Mouse (Mus musculus) heart, embryonic 15.5 days (tissue): ENCODE results near the gene Iqschfp. TPM values are rescaled to one million over a fixed set of nuclear protein-coding genes. Genes with fewer than 3 reads are reported as not detected.

Source experiments
- ATAC-seq: fragments of 200-750 bp; cut with Nextera tagmentation; replicated peaks from 2 replicates; pipeline ENCODE4 v1.8.0; 2017; ENCODE audit warnings: low read depth, moderate TSS enrichment; ENCODE audit not compliant: insufficient number of reproducible peaks, insufficient read depth, low FRiP score
- H3K27ac ChIP-seq: fragments of 300-500 bp; sonication (generic); 2 replicates; pipeline ENCODE4 v1.5.1; 2015; ENCODE audit warnings: mild to moderate bottlenecking, inconsistent platforms
- H3K27me3 ChIP-seq: fragments of 300-500 bp; sonication (generic); 2 replicates; pipeline ENCODE4 v1.6.1; 2015; ENCODE audit warnings: inconsistent platforms
- H3K36me3 ChIP-seq: fragments of 300-500 bp; sonication (generic); 2 replicates; pipeline ENCODE4 v1.6.1; 2015; ENCODE audit warnings: mild to moderate bottlenecking, inconsistent platforms
- H3K4me1 ChIP-seq: fragments of 300-500 bp; sonication (generic); replicated peaks from 2 replicates; pipeline ENCODE4 v1.6.1; 2015; ENCODE audit warnings: inconsistent platforms
- H3K4me2 ChIP-seq: fragments of 300-500 bp; sonication (generic); 2 replicates; pipeline ENCODE4 v1.6.1; 2015; ENCODE audit warnings: inconsistent platforms, mild to moderate bottlenecking, moderate library complexity
- H3K4me3 ChIP-seq: fragments of 300-500 bp; sonication (generic); 2 replicates; pipeline ENCODE4 v1.5.1; 2015; ENCODE audit warnings: mild to moderate bottlenecking, inconsistent platforms
- H3K9ac ChIP-seq: fragments of 300-500 bp; sonication (generic); 2 replicates; pipeline ENCODE4 v1.6.1; 2015; ENCODE audit warnings: mild to moderate bottlenecking, inconsistent platforms
- H3K9me3 ChIP-seq: fragments of 300-500 bp; sonication (generic); replicated peaks from 2 replicates; pipeline ENCODE4 v1.6.1; 2016; ENCODE audit warnings: inconsistent platforms
- whole genome bisulfite sequencing: fragments of 180-500 bp; shearing (Covaris S2); methylation state at CpG from one replicate; pipeline ENCODE4 v1.1.7; 2015; ENCODE audit warnings: mixed read lengths; 5-methylcytosine and 5-hydroxymethylcytosine counted together
- polyA plus RNA-seq: library from polyadenylated mRNA; unstranded; fragments of >200 nt; fragmentation: Nextera tagmentation; extraction: Ambion mirVana; gene quantifications from 2 replicates; pipeline ENCODE4 v1.2.1, GENCODE M21; 2015

Iqschfp gene
- polyA plus RNA-seq, 1 experiment from 2014 or later = not detected

DNA sequence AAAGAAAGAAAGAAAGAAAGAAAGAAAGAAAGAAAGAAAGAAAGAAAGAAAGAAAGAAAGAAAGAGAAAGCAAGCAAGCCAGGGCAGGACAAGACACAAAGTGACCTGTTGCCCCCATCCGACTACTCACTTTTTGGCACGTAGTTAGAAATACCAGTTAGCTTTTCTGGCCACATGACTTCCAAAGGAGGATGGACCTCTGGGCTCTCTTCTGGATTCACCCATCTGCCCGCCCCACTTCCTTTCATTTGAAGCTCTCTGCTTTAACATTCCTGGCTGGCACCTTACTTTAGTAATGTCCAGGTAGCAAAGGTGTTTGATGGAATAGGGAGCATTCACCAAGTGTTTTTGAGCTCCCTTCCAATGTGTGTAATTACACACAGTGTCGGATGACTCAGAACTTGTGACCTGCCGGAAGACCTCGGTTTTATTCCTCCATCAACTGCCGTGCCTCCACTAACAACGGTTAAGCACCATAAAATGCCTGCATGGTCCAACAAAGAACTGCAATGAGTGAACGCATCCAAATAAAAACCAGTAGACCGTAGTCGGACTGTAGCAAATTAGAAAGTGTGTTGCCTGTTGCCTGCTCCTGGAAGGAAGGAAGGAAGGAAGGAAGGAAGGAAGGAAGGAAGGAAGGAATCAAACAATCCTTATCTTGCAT is 718.7 kb downstream of the Iqschfp start:
- 86% methylated on average over 11 of the region's 11 CpGs for WGBS

DNA sequence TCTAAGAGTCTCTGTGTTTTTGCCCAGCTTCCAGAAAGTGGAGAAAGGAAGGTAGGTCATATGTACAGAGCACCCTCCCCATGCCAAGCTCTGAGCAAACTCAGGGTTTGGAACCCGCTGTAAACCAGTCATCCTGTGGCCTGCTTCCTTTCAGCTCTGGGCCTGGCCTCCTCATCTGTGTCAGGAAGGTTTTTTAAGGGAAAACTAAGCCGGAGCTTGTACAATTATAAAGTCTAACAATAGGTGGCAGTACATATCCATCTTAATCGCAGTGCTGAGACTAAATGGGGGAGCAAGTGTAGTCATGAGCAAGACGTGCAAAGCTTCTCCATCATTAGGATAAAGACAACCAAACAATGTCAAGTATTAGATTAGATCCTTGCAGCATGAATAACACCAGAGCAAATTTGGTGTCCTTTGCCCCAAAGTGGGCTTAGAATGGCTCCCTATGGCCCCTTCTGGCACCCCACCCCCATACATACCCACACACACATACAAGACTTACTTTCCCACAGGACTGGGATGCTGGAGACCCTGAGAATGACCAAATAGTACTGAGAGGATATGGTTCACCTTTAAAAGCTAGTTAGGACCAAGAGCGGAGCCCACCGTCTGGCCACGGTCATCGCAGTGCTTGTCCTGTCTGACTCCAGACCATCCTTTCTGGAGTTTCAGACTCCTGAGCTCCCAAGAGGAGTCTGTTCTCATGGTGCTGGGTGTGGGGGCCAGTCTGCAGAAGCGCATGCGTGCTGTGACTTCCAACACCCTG is 723.2 kb downstream of the Iqschfp start:
- ATAC-seq = 0 out of 2 replicates have a peak, but pooled peaks have one; percentile 50
- Histone ChIP-seq H3K9ac (no peak overlapping the region), H3K4me2 (no peak overlapping the region), H3K4me1 (no peaks in the 10 kb centered on the region; the same call in 1 of the 2 replicates), H3K27me3 (no peaks in the 10 kb centered on the region), H3K4me3 (no peak overlapping the region), H3K36me3 (peaks cover 10% of the 10 kb centered on the region; the same call in 1 of the 2 replicates), H3K9me3 (no peaks in the 10 kb centered on the region), H3K27ac (no peak overlapping the region)
- WGBS = 71% methylated on average over 10 of the region's 10 CpGs

More for the DNA sequence above, 718.7 kb downstream of the Iqschfp start:
- Histone ChIP-seq H3K9me3 (no peaks in the 10 kb centered on the region), H3K36me3 (peaks cover 3% of the 10 kb centered on the region; the same call in 1 of the 2 replicates), H3K4me2 (no peak overlapping the region), H3K4me3 (no peak overlapping the region), H3K27me3 (no peaks in the 10 kb centered on the region), H3K9ac (no peak overlapping the region), H3K27ac (no peak overlapping the region), H3K4me1 (peaks cover 15% of the 10 kb centered on the region)
- ATAC-seq = no peak

DNA sequence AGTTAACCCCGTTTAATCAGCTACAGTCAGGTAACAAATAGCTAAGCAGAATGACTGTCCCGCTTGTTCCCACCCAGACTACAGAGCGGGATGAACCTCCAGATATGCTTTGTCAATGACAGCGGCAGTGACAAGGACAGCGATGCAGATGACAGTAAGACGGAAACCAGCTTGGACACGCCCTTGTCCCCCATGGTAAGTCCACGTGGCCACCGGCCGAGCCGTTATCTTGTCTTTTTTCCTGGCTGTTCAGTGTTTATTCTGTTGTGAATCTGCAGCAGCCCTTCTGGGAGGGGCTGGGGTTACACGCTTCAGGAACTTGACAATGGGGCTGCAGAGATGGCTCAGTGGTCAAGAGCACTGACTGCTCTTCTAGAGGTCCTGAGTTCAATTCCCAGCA is 724.3 kb downstream of the Iqschfp start:
- no peak for ATAC-seq
- H3K4me3 ChIP-seq = no peak overlapping the region
- H3K36me3 ChIP-seq = peaks cover 15% of the 10 kb centered on the region
- H3K9me3 ChIP-seq = no peaks in the 10 kb centered on the region
- no peak overlapping the region for H3K27ac ChIP-seq
- no peak overlapping the region for H3K4me2 ChIP-seq
- no peaks in the 10 kb centered on the region for H3K4me1 ChIP-seq
- H3K27me3 ChIP-seq = no peaks in the 10 kb centered on the region
- no peak overlapping the region for H3K9ac ChIP-seq
- WGBS = 66% methylated on average over 12 of the region's 12 CpGs

DNA sequence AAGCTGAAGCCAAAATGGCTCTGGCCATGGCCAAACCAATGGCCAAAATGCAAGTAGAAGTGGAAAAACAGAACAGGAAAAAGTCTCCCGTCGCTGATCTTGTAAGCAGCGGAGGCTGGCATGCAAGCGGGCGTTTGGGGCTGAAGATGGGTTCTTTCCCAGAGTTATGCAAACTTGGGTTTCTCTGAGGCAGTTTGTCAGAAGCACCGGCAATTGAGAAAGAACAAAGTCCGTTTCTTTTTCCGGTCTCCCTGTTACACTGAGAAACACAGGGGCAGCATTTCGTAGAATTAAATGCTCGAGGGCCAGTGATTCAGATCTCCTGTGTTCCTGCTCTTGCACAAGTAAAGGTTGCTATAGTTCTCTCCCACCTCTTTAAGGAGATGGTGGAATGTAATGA is 725.7 kb downstream of the Iqschfp start:
- WGBS = 95% methylated on average over 10 of the region's 10 CpGs
- Histone ChIP-seq H3K36me3 (peaks cover 22% of the 10 kb centered on the region), H3K27ac (no peak overlapping the region), H3K4me1 (no peaks in the 10 kb centered on the region), H3K4me2 (no peak overlapping the region), H3K9me3 (no peaks in the 10 kb centered on the region), H3K4me3 (no peak overlapping the region), H3K27me3 (no peaks in the 10 kb centered on the region), H3K9ac (no peak overlapping the region)
- ATAC-seq = no peak

DNA sequence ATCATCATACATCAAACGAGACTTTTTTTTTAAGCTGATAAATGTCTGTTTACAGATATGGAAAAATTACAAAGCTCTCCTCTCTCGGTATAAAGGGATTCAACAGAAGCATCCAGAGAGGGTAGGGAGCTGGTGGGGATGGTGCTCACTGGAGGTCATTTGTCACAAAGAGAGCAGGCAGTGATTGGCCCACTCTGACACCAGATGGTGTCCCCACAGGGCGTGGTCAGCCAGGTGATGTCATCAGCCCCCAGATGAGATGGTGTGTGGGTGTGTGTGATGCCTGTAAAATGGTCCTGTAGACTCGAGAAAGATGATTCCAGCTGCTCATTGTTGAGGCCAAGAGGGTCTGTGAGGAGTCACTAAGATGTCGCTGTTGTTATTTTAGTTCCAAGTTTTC is 727.1 kb downstream of the Iqschfp start:
- Histone ChIP-seq H3K27ac (no peak overlapping the region), H3K9me3 (no peaks in the 10 kb centered on the region), H3K4me3 (no peak overlapping the region), H3K4me1 (no peaks in the 10 kb centered on the region; the same call in 1 of the 2 replicates), H3K36me3 (peaks cover 22% of the 10 kb centered on the region), H3K27me3 (no peaks in the 10 kb centered on the region), H3K9ac (no peak overlapping the region), H3K4me2 (no peak overlapping the region)
- 64% methylated on average over 5 of the region's 5 CpGs for WGBS
- no peak for ATAC-seq

DNA sequence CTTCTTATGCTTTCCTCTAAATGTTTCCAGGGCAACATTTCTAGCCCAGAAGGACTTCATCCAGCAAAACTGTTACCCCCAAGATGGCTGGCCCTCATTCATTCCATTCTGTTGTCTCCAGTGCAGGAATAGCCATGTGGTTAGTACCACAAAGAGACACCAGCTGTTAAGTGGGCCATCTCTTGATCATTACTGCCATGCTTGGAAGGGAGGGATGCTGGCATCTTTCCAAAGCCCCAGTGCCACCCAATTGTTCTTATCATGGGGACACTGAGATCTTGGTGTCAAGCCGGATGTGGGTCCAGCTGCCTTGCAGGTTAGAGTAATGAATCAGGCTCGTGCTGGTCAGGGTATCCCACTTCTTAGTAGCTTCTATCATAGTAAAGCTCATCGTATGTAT is 729.9 kb downstream of the Iqschfp start:
- ATAC-seq = no peak
- H3K9ac ChIP-seq = no peak overlapping the region
- H3K9me3 ChIP-seq = no peaks in the 10 kb centered on the region
- H3K27ac ChIP-seq = no peak overlapping the region
- no peaks in the 10 kb centered on the region; the same call in 1 of the 2 replicates for H3K4me1 ChIP-seq
- no peak overlapping the region for H3K4me2 ChIP-seq
- WGBS = 84% methylated on average over 3 of the region's 3 CpGs
- H3K27me3 ChIP-seq = no peaks in the 10 kb centered on the region
- no peak overlapping the region for H3K4me3 ChIP-seq
- peaks cover 29% of the 10 kb centered on the region for H3K36me3 ChIP-seq

DNA sequence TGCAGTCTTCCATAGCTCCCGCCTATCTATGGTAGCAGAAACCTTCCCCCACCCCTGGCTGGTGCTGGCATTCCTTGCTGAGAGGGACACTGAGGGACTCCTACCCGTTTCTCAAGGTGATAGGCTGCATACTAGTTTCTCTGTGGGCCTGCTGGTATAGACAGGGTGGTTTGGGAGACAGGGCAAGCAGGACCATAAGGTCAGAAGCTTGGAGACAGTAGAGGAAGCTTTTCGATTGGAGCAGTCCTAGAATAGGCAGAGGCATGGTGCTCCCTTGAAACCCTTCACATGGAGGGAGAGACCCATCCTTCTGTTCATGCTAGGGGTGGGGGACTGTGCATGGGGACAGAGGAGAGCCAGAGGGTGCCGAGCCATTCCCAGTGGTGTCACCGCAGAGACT is 731.0 kb downstream of the Iqschfp start:
- H3K4me2 ChIP-seq = no peak overlapping the region
- H3K4me3 ChIP-seq = no peak overlapping the region
- ATAC-seq = no peak; the same call in 1 of the 2 replicates
- no peaks in the 10 kb centered on the region for H3K9me3 ChIP-seq
- WGBS = 74% methylated on average over 5 of the region's 5 CpGs
- H3K27ac ChIP-seq = no peak overlapping the region
- H3K4me1 ChIP-seq = no peaks in the 10 kb centered on the region; the same call in 1 of the 2 replicates
- no peak overlapping the region for H3K9ac ChIP-seq
- no peaks in the 10 kb centered on the region for H3K27me3 ChIP-seq
- peaks cover 33% of the 10 kb centered on the region for H3K36me3 ChIP-seq

DNA sequence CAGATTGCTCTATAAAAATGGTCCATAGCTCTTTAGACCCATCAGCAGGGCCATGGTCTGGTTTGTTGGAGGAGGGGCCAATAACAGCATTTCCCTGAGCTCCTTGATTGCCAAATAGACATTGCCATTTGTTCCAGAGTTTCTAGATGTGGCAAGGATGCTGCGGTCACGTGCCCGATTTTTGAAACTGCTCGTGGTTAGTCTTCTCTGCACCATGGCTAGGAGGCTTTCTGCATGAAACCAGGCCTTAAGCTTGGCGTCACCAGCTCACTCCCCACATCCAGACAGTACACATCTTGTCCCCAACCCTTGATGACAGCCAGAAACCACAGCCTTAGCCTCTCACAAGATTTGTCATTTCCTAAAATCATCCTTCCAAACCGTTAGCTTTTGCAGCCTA is 732.4 kb downstream of the Iqschfp start:
- Histone ChIP-seq H3K36me3 (peaks cover 28% of the 10 kb centered on the region), H3K27me3 (no peaks in the 10 kb centered on the region), H3K9me3 (no peaks in the 10 kb centered on the region), H3K9ac (no peak overlapping the region), H3K4me3 (no peak overlapping the region), H3K4me1 (no peaks in the 10 kb centered on the region; the same call in 1 of the 2 replicates), H3K27ac (no peak overlapping the region), H3K4me2 (no peak overlapping the region)
- WGBS = 76% methylated on average over 6 of the region's 6 CpGs
- no peak for ATAC-seq

DNA sequence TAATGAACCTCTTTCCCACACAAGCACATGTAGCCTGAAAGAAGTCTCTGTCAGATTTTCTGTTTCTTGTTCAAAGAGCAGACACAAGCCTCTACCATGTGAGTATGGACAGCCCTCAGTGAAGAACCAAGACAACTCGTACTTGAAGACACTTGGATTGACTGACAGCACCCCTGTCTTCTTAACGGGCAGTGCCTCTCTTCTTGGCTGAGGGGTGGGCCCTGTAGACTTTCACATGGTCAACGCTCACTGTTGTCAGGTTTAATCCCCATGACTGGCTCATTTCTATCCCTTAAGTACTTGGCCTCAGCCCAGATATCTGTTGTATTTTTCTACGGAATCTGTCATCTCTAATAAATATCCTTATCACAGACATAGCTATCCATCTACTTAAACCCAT is 738.2 kb downstream of the Iqschfp start:
- ATAC-seq = no peak

DNA sequence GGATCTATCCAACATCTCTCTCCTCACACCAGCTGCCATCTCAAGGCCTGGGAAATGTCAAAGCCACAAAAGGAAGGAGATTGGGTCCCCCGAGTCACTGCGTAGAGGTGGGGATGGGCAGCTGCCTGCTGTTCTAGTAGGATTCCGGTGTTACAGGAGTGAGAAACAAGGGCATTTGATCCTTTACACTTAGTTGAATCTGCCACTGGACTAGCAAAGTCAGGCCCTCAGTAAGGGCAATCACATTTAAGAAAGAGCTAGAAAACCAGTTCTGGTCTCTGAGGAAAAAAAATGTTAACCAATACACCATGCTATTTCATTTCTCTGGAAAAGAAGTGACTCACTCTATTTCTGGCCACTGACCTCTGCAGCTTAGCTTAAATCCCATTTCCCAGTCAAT is 738.8 kb downstream of the Iqschfp start:
- WGBS = 40% methylated on average over 3 of the region's 3 CpGs
- no peak overlapping the region for H3K9ac ChIP-seq
- H3K36me3 ChIP-seq = peaks cover 16% of the 10 kb centered on the region
- no peaks in the 10 kb centered on the region for H3K27me3 ChIP-seq
- no peak overlapping the region for H3K27ac ChIP-seq
- H3K4me2 ChIP-seq = no peak overlapping the region
- no peak for ATAC-seq
- H3K4me1 ChIP-seq = peaks cover 6% of the 10 kb centered on the region; the same call in 1 of the 2 replicates
- H3K9me3 ChIP-seq = no peaks in the 10 kb centered on the region
- H3K4me3 ChIP-seq = no peak overlapping the region

More for the DNA sequence above, 738.2 kb downstream of the Iqschfp start:
- H3K9me3 ChIP-seq = no peaks in the 10 kb centered on the region
- no peaks in the 10 kb centered on the region for H3K27me3 ChIP-seq
- peaks cover 16% of the 10 kb centered on the region for H3K36me3 ChIP-seq
- H3K27ac ChIP-seq = no peak overlapping the region
- no peak overlapping the region for H3K4me3 ChIP-seq
- WGBS = 57% methylated on average over 4 of the region's 4 CpGs
- no peak overlapping the region for H3K9ac ChIP-seq
- no peak overlapping the region for H3K4me2 ChIP-seq
- peaks cover 6% of the 10 kb centered on the region; the same call in 1 of the 2 replicates for H3K4me1 ChIP-seq

DNA sequence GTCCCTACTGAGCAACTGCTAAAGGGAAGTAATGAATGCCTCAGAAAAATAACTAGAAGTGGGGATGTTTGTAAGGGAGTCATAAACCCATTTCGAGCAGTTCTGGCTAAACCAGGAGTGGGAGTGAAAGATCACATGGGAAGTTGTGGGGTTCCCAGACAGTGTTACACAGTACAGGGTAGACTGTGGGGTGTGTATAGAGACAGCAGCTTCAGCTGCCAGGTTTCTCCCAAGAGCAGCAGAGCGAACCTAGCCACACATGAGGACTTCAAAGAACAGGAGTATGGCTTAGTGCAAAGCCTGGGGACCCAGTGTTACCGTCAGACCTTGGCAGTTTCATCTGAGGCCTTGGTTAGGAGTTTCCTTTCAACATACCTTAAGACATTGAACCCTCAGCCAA is 740.7 kb downstream of the Iqschfp start:
- no peak for ATAC-seq
- Histone ChIP-seq H3K4me3 (no peak overlapping the region), H3K4me2 (no peak overlapping the region), H3K9me3 (no peaks in the 10 kb centered on the region), H3K27me3 (no peaks in the 10 kb centered on the region), H3K9ac (no peak overlapping the region), H3K27ac (no peak overlapping the region), H3K36me3 (peaks cover 5% of the 10 kb centered on the region), H3K4me1 (peaks cover 6% of the 10 kb centered on the region; the same call in 1 of the 2 replicates)
- 69% methylated on average over 3 of the region's 3 CpGs for WGBS
